Mouse (Mus musculus): ENCODE data around the gene Cyp4f37.

Gene Cyp4f37

GRCm38 (mm10) chr17:32685048-32685750 lies 64.1 kb downstream of the Cyp4f37 start, which contains the start of gene Cyp4f15:
TSS of gene Cyp4f15 (plus strand) at chr17:32685627.
- DNase-seq (ENCODE audit: low read depth, low spot score): no peak
